Mouse (Mus musculus) megakaryocyte, embryonic 14.5 days (primary cell): ENCODE measurements around the gene Bcas3.

Source experiments
- FLI1 ChIP-seq: IDR thresholded peaks from 2 replicates; pipeline ENCODE4 v1.6.1; 2012; ENCODE audit warnings: low read length, inconsistent platforms, mixed read lengths
- GATA1 ChIP-seq: IDR thresholded peaks from 3 replicates; pipeline ENCODE4 v1.6.1; 2012; ENCODE audit warnings: mixed read lengths, low read length, inconsistent platforms, borderline replicate concordance

DNA sequence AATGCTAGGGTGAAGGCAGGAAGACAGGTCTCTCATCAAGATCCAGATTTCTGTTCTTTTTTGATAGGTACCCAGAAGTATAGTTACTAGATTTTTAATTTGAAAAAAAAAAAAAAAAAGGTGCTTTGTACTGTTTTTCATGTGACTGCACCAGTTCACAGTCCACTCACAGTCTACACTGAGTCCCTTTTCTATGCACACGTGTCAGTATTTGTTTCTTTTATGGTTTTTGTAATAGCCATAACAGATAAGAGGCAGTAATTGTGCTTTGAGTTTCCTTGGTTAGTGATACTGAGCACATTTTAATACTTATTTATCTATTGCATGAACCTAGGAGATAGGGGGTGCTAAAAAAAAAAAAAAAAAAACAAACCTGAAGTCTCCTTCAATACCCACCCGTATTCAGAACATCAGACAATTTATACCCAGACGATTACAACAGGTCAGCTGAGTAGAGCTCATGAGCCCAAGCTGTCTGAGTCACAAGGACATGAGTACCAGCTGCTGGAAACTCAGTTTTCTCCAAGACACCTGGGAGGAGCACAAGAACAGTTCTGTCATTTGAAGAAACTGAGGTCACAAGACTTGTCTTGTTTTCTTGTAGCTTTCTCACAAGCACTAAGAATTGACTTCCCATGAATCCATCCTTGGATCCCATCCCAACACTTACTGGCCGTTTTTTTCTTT lies 351.2 kb downstream of the Bcas3 start:
- no peak for TF ChIP-seq GATA1
- no peak for TF ChIP-seq FLI1
